Mouse (Mus musculus) cerebellum, adult 2 months (tissue): ENCODE results near the gene Muc13. TPM values are rescaled to one million over a fixed set of nuclear protein-coding genes. Genes with fewer than 3 reads are reported as not detected.

Source experiments
- DNase-seq, 2 experiments: peaks; one replicate each; pipeline ENCODE4 v3.0.0; 2021
- H3K27ac ChIP-seq: fragments of 200-500 bp; 2 replicates; pipeline ENCODE4 v1.5.1; 2012; ENCODE audit warnings: low read length, control low read depth, inconsistent platforms; ENCODE audit not compliant: insufficient read depth
- H3K27me3 ChIP-seq: fragments of 200-500 bp; 2 replicates; pipeline ENCODE4 v1.6.1; 2012; ENCODE audit warnings: inconsistent platforms, mild to moderate bottlenecking, low read length, moderate library complexity; ENCODE audit not compliant: control insufficient read depth, insufficient read depth
- H3K4me1 ChIP-seq: fragments of 200-500 bp; 2 replicates; pipeline ENCODE4 v1.6.1; 2011; ENCODE audit warnings: low read length; ENCODE audit not compliant: control insufficient read depth, insufficient read depth
- H3K4me3 ChIP-seq: fragments of 200-500 bp; replicated peaks from 2 replicates; pipeline ENCODE3; 2011; ENCODE audit warnings: mild to moderate bottlenecking, low read depth, low read length, control low read depth; ENCODE audit not compliant: insufficient read depth
- CTCF ChIP-seq: fragments of 200-500 bp; IDR thresholded peaks from 2 replicates; pipeline ENCODE4 v1.5.1; 2011; ENCODE audit warnings: low read depth, mild to moderate bottlenecking, control low read depth, low read length, moderate library complexity, borderline replicate concordance; ENCODE audit not compliant: insufficient read depth
- POLR2A ChIP-seq: fragments of 200-500 bp; IDR thresholded peaks from 2 replicates; pipeline ENCODE4 v1.6.1; 2011; ENCODE audit warnings: low read length, control low read depth, borderline replicate concordance; ENCODE audit not compliant: insufficient read depth
- WGBS: fragments of 180-500 bp; shearing (Covaris S2); methylation state at CpG from one replicate; pipeline ENCODE4 v1.1.7; 2018; 5-methylcytosine and 5-hydroxymethylcytosine counted together
- polyA plus RNA-seq: library from polyadenylated mRNA; depleted of rRNA; stranded (reverse); fragments of >200 nt; gene quantifications from 2 replicates; pipeline ENCODE4 v1.2.3, GENCODE M21; 2012

Gene Muc13
- polyA plus RNA-seq, 1 experiment, result 0.11 TPM

DNA sequence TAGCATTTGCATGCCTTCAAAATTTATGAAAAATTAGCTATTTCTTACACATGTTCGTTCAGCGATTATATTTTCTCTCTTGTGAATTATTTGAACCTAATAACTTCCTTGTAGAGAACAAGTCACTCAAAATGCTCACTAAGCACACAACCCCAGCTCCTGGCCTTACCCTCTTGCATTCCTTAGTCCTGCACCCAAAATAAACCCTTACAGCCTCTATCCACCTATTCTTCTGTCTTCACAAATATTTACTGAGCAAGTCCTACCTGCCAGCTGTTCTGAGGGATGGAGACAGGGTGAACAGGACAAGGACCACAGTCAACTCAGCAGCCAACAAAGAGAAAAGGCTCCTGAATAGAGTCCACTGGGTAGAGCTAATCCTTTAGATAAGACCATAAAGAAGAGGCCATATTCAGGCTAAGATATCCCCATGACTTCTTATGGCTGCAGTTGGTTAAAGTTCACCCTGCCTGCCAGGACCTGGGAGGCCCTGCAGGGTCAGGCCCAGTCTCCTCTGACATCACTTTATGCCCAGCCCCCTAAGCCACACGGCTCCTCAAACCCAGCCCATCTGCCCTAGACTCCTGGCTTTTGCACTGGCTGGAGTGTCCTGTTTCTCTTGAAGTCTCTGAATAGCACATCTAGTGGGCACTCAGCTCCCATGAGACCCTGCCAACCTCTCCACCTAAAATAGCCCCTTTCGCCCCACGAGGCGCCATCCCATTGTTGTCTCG lies 7.0 kb upstream of the Muc13 start:
- Histone ChIP-seq H3K27me3 (no peaks in the 10 kb centered on the region), H3K4me1 (no peaks in the 10 kb centered on the region), H3K4me3 (no peak overlapping the region), H3K27ac (no peak overlapping the region)
- TF ChIP-seq POLR2A, result no peak
- TF ChIP-seq CTCF, result no peak
- WGBS, result 73% methylated on average over 7 of the region's 7 CpGs
- no peak for DNase-seq

DNA sequence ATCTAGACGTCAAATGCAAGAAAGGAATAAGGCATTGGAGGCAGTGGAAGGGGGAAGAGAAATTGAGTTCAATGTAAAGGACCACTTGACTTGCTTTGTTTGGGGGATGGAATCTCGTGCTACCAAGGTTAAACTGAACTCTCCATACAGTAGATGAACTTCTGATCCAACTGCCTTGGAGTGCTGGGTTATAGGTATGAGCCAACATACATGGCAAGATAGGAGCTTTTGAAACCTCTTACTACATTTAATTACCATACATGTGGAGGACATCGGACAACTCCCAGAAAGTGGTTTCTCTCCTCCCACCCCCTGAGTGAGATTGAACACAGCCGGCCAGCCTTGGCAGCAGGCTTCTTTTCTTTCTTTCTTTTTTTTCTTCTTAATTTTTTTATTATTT lies 1.3 kb downstream of the Muc13 start:
- no peak for DNase-seq
- 93% methylated on average over 4 of the region's 4 CpGs for WGBS
- Histone ChIP-seq H3K4me1 (no peaks in the 10 kb centered on the region), H3K27me3 (no peaks in the 10 kb centered on the region), H3K27ac (no peak overlapping the region), H3K4me3 (no peak overlapping the region)
- TF ChIP-seq CTCF, result no peak
- no peak for TF ChIP-seq POLR2A

DNA sequence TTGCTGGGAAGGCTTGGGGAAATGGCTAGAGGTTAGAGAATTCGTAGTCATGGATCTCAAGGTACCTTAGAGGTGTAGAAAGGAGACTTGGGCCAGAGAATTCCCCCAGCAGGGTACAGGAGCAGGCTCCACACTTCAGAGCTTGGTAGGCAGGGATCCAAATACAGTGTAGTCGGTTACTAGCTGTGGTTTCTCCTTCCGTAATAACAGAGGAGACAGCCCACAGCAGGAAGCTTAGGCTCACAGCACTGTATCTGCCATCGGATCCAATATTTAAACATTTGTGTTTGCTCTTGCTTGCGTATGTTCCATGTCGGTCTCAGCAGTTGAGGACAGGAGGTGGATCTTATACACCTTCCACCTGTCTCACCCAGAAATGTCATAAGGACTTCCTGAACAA lies 2.0 kb downstream of the Muc13 start:
- DNase-seq, result no peak
- 48% methylated on average over 6 of the region's 6 CpGs for WGBS
- H3K27ac ChIP-seq, result no peak overlapping the region
- H3K27me3 ChIP-seq, result no peaks in the 10 kb centered on the region
- H3K4me1 ChIP-seq, result no peaks in the 10 kb centered on the region
- H3K4me3 ChIP-seq, result no peak overlapping the region
- TF ChIP-seq POLR2A, result no peak
- no peak for TF ChIP-seq CTCF

DNA sequence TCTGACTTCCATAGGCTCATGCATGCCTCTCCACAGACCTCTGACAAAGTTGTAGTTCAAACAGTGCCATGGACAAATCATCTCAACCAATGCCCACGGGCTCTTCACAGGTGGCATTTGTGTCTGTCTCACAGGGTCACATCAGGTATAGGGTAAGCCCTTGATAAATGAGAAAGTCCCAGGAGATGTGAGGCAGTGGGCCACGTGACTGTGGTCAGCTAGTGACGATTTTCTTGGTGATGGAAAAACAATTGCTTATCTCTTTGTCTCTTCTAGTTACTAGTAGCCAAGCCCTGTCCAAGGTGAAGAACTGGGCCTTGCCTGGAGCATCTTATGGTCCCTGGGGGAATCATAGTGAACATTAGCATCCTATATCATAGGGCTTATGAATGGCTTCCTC lies 2.9 kb downstream of the Muc13 start:
- WGBS, result 83% methylated on average over 3 of the region's 3 CpGs
- H3K27me3 ChIP-seq, result no peaks in the 10 kb centered on the region
- no peaks in the 10 kb centered on the region for H3K4me1 ChIP-seq
- H3K4me3 ChIP-seq, result no peak overlapping the region
- no peak overlapping the region for H3K27ac ChIP-seq
- no peak for TF ChIP-seq CTCF
- no peak for TF ChIP-seq POLR2A
- DNase-seq, result no peak

DNA sequence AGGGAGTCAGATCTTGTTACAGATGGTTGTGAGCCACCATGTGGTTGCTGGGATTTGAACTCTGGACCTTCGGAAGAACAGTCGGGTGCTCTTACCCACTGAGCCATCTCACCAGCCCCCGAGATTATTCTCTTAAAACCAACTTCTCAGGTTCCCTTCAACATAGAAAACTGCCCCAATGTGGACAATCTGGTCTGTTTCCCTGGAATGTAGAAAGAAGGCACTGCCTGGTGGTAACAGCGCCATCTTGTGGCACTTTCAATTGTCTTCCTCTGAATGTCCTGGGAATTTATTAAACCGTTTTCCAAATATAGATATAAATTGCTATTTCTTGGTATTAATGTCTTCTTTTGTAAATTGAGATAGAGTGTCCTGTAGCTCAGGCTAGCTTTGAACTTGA lies 4.0 kb downstream of the Muc13 start:
- Histone ChIP-seq H3K4me3 (no peak overlapping the region), H3K27ac (no peak overlapping the region), H3K27me3 (no peaks in the 10 kb centered on the region), H3K4me1 (no peaks in the 10 kb centered on the region)
- TF ChIP-seq CTCF (peak; percentile 65; the same call in 1 of the 2 replicates), POLR2A (no peak)
- 31% methylated on average over 5 of the region's 5 CpGs for WGBS
- peak; percentile 52 to 57 for DNase-seq

DNA sequence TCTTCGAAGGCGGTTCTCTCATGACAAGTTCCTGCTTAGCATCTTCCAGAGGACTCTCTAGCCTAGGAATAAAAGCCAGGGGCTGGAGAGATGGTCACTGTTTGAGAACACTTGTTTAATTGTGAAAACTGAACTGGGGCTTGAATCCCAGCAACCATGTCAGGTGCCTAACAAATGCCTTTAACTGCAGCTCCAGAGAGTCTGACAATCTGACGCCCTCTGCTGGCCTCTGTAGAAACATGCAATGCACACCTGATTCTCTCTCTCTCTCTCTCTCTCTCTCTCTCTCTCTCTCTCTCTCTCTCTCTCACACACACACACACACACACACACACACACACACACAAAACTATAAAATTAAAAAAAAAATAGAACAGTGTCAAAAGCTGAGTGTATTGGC lies 16.2 kb downstream of the Muc13 start:
- no peak overlapping the region for H3K27ac ChIP-seq
- H3K4me3 ChIP-seq, result no peak overlapping the region
- H3K4me1 ChIP-seq, result no peaks in the 10 kb centered on the region
- H3K27me3 ChIP-seq, result no peaks in the 10 kb centered on the region
- no peak for TF ChIP-seq POLR2A
- no peak for TF ChIP-seq CTCF
- WGBS, result 68% methylated on average over 3 of the region's 3 CpGs
- DNase-seq, result no peak

DNA sequence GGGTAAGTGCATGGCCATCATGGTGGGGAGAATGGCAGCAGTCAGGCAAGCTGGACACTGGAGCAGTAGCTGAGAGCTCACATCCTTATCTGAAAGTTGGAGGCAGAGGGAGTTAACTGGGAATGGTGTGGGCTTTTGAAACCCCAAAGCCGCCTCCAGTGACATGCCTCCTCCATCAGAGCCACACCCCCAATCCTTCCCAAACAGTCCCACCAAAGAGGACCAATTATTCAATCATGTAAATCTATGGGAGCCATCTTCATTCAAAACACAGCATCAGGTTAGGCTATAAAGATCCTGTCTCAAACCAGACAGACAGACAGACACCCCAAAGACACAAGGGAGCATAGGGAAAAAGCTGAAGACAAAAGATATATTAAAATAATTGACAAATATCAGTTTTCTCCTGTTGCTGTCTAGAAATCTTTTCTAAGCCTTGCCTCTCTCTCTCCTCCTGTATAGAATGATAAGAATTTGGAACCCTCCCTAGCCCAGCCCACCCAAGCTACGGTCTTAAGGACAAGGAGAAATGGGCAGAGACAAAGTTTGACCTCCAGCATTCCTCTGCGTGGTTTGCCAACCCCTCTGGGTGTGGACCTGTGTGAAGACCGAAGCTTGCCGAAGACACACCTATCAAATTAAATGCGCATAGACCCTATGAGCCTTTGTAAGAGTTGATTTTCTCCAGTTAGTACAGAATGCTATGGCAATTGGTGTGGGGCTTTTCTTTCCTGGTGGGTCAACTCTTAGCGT lies 24.8 kb downstream of the Muc13 start:
- Histone ChIP-seq H3K27me3 (no peaks in the 10 kb centered on the region), H3K4me3 (no peak overlapping the region), H3K4me1 (no peaks in the 10 kb centered on the region), H3K27ac (no peak overlapping the region)
- WGBS, result 91% methylated on average over 7 of the region's 7 CpGs
- no peak for DNase-seq
- TF ChIP-seq CTCF (no peak), POLR2A (no peak)
